Mouse (Mus musculus): ENCODE results near the gene Usp51. TPM values are rescaled to one million over a fixed set of nuclear protein-coding genes. Genes with fewer than 3 reads are reported as not detected.
A peak's percentile ranks its signal among the peaks of the same experiment; 100 is the strongest.
"Not testable (repeated sequence)": the region's sequence is repeated elsewhere in the genome, so short reads cannot be mapped to it uniquely, and the experiment has no call there.

The Usp51 gene
- total RNA-seq (2021): 1 to 10 TPM; 1.7 to 2.7 TPM

- intact Hi-C loops (cut with DNase I): loop anchor here (2.0 to 5.0 kb wide), 2 partner anchors 79 to 134 kb away; no protein-coding TSS in a partner anchor
- DNase-seq (ENCODE audit: low spot score in 2 of 2): peak; percentile 26 to 43
Measured at GRCm38 (mm10) chrX:153006387-153006841, at the start of gene Usp51. TSS of gene Usp51 (plus strand) at chrX:153006469.

GRCm38 (mm10) chrX:152969606-152970005 is 36.7 kb upstream of the Usp51 start:
- DNase-seq (ENCODE audit: low spot score in 2 of 2): no peak
- intact Hi-C loops (cut with DNase I): no loop called here

GRCm38 (mm10) chrX:152973476-152974203 is 32.6 kb upstream of the Usp51 start:
- intact Hi-C loops (cut with DNase I): not testable (repeated sequence)

GRCm38 (mm10) chrX:152974204-152974661 is 32.0 kb upstream of the Usp51 start:
- intact Hi-C loops (cut with DNase I): no loop called here
- DNase-seq (ENCODE audit: low spot score in 2 of 2): peak; percentile 66 to 92

More at GRCm38 (mm10) chrX:152973476-152974203, 32.6 kb upstream of the Usp51 start:
- not testable (repeated sequence) for DNase-seq (ENCODE audit: low spot score in 2 of 2)

DNA sequence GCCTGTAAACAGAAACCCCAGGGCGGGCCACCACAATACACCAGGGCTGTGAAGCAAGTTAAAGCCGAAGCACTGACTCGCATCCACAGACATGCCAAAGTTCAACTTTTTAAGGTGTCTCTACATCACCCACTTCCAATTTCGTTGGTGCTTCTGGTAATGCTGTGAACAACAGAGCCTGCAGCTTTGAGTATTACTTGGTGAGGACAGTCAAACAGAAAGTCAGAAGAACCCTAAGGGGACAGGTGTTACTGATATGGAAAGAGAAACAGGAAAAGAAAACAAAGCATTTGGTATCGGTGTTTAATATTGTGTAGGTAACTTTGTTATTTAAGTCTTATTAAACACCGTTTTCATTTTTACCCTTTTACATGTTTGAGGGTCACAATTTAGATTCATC is 29.7 kb upstream of the Usp51 start:
- intact Hi-C loops (cut with DNase I): no loop called here
- DNase-seq (ENCODE audit: low spot score in 2 of 2): no peak

- intact Hi-C loops (cut with DNase I): no loop called here
- no peak for DNase-seq (ENCODE audit: low spot score in 2 of 2)
Measured at GRCm38 (mm10) chrX:152985009-152985408, 21.3 kb upstream of the Usp51 start.

- intact Hi-C loops (cut with DNase I); DNase-seq (ENCODE audit: low spot score in 2 of 2): not testable (repeated sequence)
Measured at GRCm38 (mm10) chrX:152989852-152990251, 16.4 kb upstream of the Usp51 start.

DNA sequence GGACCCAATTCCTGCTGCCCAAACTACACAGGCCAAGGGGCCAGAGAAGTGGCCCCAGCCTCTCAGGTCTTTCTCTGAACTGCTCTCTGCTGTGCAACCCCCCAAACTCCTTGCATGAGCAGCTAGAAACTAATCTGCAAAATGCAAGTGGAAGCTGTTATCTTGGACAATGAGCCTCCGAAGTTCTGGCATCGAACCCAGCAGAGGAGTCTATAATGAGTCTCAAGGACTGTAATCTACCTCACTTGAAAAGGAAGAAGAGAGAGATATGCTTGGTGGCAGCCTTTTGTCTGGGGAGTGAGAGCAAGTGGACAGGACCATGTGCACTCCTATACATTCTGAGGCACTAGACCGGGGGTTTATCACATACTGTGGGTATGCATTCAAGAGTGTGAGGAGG is 10.2 kb upstream of the Usp51 start:
- intact Hi-C loops (cut with DNase I); DNase-seq (ENCODE audit: low spot score in 2 of 2): not testable (repeated sequence)

DNA sequence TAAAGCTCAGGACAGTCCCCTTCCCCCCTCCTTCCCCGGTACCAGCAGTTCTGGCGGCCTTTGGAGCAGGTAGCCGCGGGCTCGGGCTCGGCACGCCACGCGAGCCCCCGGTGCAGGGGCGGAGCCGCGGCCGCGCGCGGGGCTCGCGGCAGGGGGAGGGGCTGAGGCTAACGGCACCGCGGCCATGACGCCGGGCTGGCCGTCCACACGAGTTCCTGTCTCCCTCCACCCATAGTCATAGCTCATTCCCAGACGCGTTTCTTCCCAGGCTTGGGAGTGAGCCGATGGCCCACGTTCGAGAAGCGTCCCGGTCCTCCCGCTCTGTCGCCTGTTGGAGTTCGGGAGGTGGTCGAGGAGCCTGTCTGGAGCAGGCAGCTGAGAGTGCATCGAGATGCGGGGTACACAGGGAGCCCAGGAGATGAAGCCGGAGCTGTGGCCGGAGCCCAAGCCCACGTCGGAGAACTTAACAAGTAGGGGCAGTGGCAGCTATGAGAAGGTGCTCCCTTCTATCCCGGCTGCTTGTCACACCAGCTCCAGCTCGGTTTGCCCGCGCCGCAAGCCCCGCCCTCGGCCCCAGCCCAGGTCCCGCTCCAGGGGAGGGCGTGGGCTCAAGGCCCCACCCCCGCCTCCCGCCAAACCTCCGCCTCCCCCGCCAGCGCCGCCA is 884 bp downstream of the Usp51 start:
- intact Hi-C loops (cut with DNase I): loop anchor here (2.0 to 5.0 kb wide), 2 partner anchors 80 to 134 kb away; no protein-coding TSS in a partner anchor
- peak; percentile 16 to 21 for DNase-seq (ENCODE audit: low spot score in 2 of 2)

GRCm38 (mm10) chrX:153007685-153008047 is 1.4 kb downstream of the Usp51 start:
- intact Hi-C loops (cut with DNase I): loop anchor here (2.0 to 5.0 kb wide), 2 partner anchors 80 to 133 kb away; no protein-coding TSS in a partner anchor
- no peak for DNase-seq (ENCODE audit: low spot score in 2 of 2)

GRCm38 (mm10) chrX:153025255-153025654 is 19.0 kb downstream of the Usp51 start:
- DNase-seq (ENCODE audit: low spot score in 2 of 2); intact Hi-C loops (cut with DNase I): not testable (repeated sequence)

DNA sequence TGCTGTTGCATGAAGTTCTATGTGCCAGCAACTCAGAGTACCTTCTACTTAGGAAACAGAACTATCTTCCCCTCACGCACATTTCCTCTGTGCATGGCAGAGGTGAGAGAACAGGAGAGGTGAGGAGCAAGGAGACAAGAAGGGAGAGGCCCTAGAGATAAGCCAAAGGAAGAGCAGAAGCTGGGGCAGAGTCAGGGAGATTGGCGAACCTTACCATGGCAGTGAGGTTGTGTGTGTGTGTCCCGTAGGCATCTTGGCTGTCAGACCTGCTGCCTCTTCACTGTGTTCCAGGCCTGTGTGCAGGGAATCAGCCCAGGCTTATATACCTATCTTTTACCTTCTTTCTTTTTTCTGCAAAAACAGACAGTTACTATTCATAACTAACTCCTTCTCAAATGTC is 19.4 kb downstream of the Usp51 start:
- DNase-seq (ENCODE audit: low spot score in 2 of 2); intact Hi-C loops (cut with DNase I): not testable (repeated sequence)

GRCm38 (mm10) chrX:153031547-153031946 is 25.3 kb downstream of the Usp51 start:
- DNase-seq (ENCODE audit: low spot score in 2 of 2); intact Hi-C loops (cut with DNase I): not testable (repeated sequence)

DNA sequence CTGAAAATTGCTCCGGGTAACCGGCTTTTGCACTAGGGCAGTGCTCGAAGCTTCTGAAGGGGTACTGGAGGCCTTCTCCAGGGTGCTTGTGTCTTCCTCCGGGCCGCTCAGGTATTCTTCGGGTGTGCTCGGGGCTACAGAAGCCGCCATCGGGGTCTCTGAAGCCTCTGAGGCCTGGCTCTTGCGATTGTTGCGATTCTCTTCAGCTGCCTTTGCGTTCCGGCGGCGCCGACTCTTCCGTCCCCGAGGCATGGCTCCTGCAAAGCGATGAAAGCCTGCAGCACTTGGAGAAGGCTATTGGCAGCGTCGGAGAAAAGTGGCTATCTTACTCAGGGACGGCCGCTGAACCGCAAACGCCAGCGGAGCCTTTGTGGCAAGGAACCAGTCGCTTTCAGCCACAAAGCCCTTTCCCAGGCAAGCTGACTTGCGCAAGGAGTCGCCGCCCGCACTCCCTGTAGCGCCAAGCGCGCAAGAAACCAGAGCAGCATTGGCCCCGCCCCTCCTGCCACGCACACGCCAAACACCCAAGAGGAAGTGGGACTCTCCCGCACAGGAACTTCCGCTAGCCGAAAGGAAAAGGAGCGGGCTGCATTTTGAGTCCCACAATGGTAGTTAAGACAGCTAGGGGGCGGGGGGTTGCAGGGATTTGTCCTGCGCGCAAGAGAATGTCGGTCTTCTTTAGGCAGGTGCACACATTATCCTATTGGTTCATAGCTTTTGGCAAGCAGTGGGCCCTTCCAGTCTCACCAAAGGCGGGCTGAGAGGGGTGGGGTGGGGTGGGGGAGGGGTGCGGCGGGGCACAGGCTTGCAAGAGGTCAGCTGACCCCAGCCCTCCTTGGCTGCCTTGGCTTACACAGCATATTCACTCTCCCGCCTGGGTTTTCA is 31.1 kb downstream of the Usp51 start, which contains the start of gene Mageh1:
Mageh1 (minus strand) TSS at position 489 of the 885 bp plus-strand sequence.
- intact Hi-C loops (cut with DNase I): loop anchor here (5.0 kb wide), 1 partner anchor 105 kb away; no protein-coding TSS in a partner anchor
- peak; percentile 81 to 90 for DNase-seq (ENCODE audit: low spot score in 2 of 2)

DNA sequence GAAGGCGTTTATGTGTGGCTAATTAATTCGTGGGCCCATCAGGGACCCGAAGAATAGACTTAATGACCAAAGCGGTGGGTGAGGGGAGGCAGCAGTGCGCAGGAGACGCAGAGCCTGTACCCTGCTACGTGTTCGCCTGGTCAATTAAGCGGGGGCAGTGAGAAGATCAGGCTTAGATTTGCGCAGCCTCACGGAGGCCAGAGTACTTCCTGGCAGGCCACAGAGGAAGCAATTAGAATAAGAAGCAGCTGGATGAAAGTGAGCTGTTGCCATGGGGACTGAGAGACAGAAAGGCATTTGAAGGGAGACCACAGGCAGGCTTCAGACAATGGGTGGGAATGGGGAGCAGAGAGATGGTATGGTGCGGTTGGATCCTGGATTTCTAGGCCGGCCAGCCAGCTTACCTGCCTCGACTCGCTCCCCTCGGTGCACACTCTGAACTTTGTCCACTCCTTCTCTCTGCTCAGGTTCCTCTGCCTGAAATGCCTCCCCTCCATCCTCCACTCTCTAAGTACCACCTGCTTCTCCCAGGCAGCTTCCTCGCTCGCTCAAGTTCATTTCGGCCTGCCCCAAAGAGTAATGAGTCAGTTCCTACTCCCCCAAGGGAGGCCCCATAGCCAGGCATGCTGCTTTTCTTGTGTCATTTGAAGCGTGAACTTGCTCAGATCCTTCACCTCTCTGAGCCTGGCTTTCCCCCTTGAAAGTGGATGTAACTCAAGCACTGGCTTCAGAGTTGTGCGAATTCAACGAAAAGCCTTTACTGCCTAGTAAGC is 31.9 kb downstream of the Usp51 start:
- intact Hi-C loops (cut with DNase I): loop anchor here (5.0 kb wide), 1 partner anchor 104 kb away; no protein-coding TSS in a partner anchor
- not testable (repeated sequence) for DNase-seq (ENCODE audit: low spot score in 2 of 2)
